Mouse (Mus musculus) heart, adult 9 months (tissue): ENCODE data around the gene Trpm8.

ENCODE experiments used
- DNase-seq, 2 experiments: peaks; one replicate each; pipeline ENCODE4 v3.0.0; 2022; ENCODE audit warnings: low spot score in 2 of 2

The Trpm8 gene

GRCm38 (mm10) chr1:88355681-88356080 lies 78.2 kb downstream of the Trpm8 start:
- no peak for DNase-seq

DNA sequence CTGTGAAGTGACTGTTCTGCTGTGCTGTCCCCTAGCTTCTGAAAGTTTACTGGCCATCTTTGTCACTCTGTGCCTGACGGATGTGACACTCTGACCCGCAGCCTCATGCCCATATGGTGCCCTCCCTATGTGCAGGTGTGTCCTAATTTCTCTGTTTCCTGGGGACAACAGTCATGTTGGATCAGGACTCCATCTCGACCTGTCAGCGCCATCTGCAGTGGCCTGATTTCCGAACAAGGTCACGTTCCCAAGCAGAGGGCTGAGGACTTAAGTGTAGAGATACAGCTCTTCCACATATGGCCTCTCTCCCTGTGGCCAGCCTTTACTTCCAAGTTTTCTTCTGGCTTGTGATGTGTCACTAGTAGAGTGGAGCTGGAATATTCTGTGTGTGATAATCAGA lies 79.2 kb downstream of the Trpm8 start:
- no peak for DNase-seq

GRCm38 (mm10) chr1:88357458-88358090 lies 80.1 kb downstream of the Trpm8 start:
- DNase-seq = peak in 1 of 2 experiments; percentile 12

- DNase-seq = no peak
These were observed 80.7 kb downstream of the Trpm8 start for GRCm38 (mm10) chr1:88358102-88358654.

DNA sequence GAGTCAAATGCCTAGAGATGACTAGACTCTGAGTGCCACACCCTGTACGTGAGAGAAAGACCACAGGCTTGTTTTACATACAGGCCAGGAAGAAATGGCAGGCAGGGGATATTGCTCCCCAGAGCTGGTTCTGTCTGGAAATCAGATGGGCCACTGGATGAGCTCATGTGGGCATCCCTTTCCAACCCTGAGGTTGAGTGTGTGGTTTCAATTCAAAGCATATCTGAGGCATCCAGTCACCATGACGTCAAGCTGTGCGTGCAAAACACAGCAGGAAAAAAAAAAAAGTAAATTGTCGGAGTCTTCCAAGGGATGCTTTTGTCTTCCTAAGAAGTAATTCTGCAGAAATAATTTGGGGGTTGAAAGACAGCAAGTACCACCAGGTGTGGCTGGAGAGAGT lies 83.6 kb downstream of the Trpm8 start:
- DNase-seq = no peak

GRCm38 (mm10) chr1:88366881-88367644 lies 89.6 kb downstream of the Trpm8 start:
- no peak for DNase-seq

DNA sequence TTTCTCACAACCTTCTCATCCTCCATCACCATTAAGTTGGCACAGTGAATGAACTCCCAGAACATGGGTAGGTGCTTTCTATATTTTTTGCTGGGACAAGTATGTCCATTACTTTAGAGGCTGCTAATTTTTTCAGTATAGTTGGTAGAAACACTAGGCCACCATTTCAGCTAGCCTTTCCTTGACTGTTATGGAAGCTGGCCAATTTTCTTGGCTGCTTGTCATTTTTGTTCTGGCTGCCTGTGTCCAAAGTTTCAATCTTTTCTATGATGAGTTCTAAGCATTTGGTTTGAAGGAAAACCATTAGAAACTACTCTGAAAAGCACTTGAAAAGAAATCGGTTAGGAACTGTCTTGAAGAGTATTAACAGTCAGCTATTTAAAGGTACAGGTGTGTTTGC lies 101.0 kb downstream of the Trpm8 start:
- DNase-seq = no peak

DNA sequence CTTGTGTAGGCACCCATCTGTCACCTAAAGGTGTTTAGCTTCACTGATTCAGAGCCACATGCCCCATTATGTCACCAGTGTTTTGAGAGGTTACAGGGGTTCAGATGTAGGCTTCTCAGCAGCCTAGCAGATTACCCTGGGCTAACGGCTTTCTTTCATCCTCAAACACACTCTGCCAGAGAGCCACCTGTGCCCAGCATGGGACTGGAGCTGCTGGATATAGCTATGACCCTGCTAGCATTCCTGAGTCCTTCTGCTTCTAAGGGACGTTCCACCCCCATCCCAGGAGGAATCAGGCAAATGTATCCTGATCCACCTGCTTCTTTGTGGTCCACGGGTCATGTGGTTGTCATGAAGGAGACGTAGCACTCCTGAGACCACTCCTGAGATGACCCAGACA lies 114.2 kb downstream of the Trpm8 start:
- no peak for DNase-seq

DNA sequence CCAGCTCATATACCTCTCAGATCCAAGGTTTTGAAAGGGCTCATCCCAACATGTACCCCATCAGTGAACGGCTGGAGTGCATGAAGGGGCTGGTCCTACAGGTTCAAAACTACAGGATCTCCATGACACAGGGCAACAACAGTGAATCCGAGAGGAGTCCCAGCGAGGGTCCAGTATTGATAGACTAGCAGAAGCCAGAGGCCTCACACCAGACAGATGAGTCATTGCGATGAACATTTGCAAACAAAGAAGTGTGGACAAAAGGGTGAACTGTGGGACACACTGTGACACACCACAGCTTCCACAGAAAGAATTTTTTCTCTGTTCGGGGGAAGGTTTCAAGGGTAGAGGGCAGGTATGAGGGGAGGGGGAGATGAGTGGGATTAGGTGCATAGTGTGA lies 115.9 kb downstream of the Trpm8 start:
- no peak for DNase-seq

GRCm38 (mm10) chr1:88403378-88403777 lies 125.9 kb downstream of the Trpm8 start:
- no peak for DNase-seq

DNA sequence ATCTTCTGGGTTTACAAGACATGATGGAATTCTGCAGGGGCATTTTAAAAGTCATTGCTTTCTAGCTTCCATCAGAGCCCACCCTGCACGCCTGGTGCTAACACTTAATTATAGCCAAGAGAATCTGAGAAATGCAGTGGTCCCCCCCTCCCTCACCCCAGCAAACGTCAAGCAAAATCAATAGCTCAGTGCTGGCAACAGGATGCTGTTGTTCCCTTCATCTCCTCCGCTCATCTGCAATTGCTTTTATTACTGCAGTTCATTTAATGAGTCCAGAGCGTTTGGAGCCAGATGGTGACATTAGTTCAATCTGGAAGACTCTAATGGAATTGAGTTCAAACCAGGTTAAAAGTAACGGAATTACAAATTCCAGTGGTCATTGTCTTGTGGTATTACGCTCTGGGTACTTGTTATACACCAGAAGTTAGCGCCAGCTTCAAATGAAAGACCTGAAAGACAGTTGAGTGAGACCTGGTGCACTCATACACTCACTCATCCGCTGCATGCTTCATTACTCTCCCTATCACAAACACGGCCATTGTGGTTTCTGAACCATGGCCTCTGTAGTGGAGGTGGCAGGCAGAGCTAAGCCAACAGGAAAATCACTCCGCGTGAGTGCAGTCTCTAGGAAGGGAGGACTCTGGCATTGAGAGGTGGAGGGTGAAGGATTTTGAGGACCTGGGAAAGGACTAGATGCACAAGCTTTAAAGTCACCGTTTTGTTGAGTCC lies 128.8 kb downstream of the Trpm8 start:
- DNase-seq = no peak

DNA sequence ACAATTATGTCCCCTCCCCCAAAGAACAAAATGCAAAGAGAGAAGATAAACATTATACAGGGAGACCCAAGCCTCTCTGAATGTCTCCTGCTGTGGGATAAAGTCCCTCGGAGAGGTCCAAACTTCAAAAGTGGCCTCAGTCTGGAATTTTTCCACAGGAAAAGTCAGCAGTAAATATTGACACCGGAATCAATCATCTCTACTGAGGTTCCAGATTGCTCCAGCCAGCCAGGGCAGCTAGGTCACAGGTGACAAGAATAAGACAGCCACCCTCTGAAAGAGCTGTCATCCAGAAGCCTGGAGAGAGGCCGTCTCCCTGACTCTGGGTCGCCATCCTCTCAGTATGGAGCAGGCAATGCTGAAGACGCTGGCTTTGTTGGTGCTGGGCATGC lies 129.3 kb downstream of the Trpm8 start, which contains the start of gene Spp2:
Gene Spp2 (plus strand): TSS at position 155 of the 392 bp plus-strand sequence.
- no peak for DNase-seq

GRCm38 (mm10) chr1:88408340-88408739 lies 130.9 kb downstream of the Trpm8 start:
- no peak for DNase-seq

GRCm38 (mm10) chr1:88412013-88412412 lies 134.6 kb downstream of the Trpm8 start:
- DNase-seq = no peak

DNA sequence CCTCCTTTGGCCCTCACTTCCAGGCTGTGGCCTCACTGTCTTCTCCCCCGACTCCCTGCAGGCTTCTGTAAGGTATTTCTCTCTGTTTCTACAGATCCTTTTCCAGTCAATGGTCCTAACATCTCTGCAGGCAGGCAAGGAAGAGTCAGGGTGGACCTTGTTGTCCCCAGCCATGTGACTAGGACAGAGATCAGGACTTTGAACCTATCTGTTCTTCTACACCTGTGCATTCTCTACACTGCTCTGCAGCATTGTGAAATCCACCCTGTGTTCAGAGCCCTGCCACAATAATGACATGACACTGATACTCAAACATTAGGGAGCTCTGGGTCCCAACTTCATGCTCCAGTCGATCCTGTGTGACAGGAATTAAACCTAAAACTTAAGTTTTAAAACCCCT lies 141.5 kb downstream of the Trpm8 start:
- no peak for DNase-seq

- no peak for DNase-seq
These were observed 144.6 kb downstream of the Trpm8 start for GRCm38 (mm10) chr1:88422045-88422444.

GRCm38 (mm10) chr1:88422846-88423395 lies 145.5 kb downstream of the Trpm8 start:
- no peak for DNase-seq

DNA sequence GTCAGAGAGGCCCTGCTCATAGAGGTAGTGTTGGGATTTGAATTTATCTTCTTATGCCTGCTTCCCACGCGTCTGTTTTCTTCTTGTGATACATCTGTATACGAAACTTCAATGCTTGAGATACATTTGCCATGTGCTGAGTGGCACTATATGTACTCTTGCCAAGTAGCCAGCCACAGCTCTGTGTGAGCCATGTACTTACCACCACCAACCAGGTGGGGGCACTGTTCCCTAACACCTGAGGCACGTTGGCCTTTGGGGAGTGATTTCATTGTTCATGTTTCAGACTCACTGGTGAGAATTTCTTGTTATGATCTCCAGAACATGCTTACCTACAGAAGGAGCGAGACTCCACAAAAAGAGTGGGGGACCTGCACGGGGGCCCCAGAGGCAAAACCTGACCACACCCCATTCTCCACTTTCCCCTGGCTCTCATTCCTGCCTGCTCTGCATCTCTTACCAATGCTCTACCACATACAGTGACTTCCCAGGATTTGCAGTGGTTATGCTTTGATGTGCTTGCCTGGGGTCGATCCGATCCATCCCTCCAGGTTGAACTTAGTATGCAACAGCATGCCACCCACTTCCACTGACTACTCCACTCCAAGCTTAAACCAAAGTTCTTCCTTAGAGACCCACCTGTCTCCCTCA lies 147.3 kb downstream of the Trpm8 start:
- peak; percentile 24 to 49 for DNase-seq

DNA sequence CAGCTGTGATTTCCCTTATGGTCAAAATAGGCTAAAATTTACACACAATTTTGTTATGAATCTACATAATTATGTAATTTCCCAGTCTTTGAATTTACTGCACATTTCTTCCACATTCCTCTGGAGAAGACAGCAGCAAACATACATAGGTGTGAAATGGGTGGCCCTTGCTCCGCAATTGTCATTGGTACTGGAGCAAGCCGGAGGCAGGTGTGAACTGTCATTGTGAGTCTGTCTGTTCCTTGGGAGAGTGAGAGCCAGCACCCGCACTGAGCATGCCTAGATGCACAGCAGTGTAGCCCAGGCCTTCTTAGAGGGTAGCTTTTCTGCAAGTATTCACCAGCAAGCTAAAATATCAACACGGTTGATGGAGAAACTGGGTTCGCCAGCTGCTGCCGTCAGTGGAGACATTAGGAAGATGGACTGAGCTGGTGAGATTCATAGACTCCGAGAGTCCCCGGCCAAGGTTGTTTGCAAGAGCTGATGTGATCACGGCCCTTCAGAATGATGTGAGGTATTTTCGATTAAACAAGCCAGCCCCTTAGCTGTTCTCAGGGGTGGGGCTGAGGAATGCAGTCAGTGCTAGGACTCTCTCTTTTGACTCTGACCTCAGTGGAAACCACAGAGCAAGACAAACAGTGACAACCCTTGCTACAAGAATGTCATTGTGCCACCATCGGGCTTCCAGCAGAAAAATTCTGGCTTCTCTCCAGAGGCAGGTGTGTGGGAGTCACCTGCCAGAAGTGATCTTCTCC lies 150.7 kb downstream of the Trpm8 start:
- DNase-seq = no peak

GRCm38 (mm10) chr1:88429413-88429812 lies 152.0 kb downstream of the Trpm8 start:
- DNase-seq = no peak

DNA sequence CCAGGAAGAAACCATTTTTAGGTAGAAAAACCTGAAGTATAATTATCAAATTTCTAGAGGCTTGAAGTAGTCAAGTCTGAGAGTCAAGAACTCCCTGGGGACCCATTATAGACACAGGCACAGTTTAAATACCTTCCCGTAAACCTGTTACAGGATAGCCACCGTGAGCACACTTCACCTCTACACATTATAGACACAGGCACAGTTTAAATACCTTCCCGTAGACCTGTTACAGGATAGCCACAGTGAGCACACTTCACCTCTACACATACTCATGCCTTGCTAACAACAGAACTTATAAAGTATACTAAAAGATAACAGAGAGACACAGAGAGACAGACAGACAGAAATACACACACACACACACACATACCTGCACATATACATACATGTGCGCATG lies 153.8 kb downstream of the Trpm8 start:
- DNase-seq = no peak
